Mouse (Mus musculus) megakaryocyte, embryonic 14.5 days (primary cell): ENCODE data around the gene Gga2.

Experiments used
- FLI1 ChIP-seq: IDR thresholded peaks from 2 replicates; pipeline ENCODE4 v1.6.1; 2012; ENCODE audit warnings: low read length, inconsistent platforms, mixed read lengths
- GATA1 ChIP-seq: IDR thresholded peaks from 3 replicates; pipeline ENCODE4 v1.6.1; 2012; ENCODE audit warnings: mixed read lengths, low read length, inconsistent platforms, borderline replicate concordance

DNA sequence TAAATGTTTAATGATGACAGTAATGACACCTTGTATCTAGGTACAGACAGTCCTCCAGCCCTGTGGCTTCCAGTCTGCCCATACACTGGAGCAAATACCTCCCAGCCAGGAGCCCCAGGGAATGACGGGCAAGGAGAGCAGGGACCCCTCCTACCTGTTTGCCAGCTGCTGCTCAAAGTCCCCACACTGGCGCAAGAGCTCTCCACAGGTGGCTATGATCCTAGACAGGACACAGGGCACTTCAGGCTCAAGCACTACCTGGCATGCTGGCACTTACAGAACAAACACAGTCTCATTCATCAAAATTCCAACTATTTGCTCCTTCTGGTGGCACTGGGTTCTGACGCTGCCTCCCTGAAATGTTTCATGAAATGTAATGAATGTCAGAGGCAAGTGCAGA is 80.0 kb downstream of the Gga2 start:
- TF ChIP-seq GATA1 (no peak), FLI1 (no peak)
